Mouse (Mus musculus) forebrain, embryonic 15.5 days (tissue): ENCODE data around the gene Mex3a. TPM values are rescaled to one million over a fixed set of nuclear protein-coding genes. Genes with fewer than 3 reads are reported as not detected.

Experiments
- ATAC-seq: fragments of 200-750 bp; cut with Nextera tagmentation; replicated peaks from 2 replicates; pipeline ENCODE4 v1.8.0; 2017; ENCODE audit warnings: mild to moderate bottlenecking, moderate TSS enrichment, moderate library complexity
- H3K27ac ChIP-seq: fragments of 300-500 bp; sonication (generic); replicated peaks from 2 replicates; pipeline ENCODE4 v1.5.1; 2015; ENCODE audit warnings: mild to moderate bottlenecking, inconsistent platforms
- H3K27me3 ChIP-seq: fragments of 300-500 bp; sonication (generic); 2 replicates; pipeline ENCODE4 v1.6.1; 2015; ENCODE audit warnings: inconsistent platforms
- H3K36me3 ChIP-seq: fragments of 300-500 bp; sonication (generic); 2 replicates; pipeline ENCODE4 v1.6.1; 2015; ENCODE audit warnings: mild to moderate bottlenecking, inconsistent platforms
- H3K4me1 ChIP-seq: fragments of 300-500 bp; sonication (generic); 2 replicates; pipeline ENCODE4 v1.6.1; 2015; ENCODE audit warnings: inconsistent platforms
- H3K4me2 ChIP-seq: fragments of 300-500 bp; sonication (generic); replicated peaks from 2 replicates; pipeline ENCODE4 v1.6.1; 2015; ENCODE audit warnings: mild to moderate bottlenecking, inconsistent platforms
- H3K4me3 ChIP-seq: fragments of 300-500 bp; sonication (generic); 2 replicates; pipeline ENCODE4 v1.5.1; 2015; ENCODE audit warnings: mild to moderate bottlenecking, inconsistent platforms
- H3K9ac ChIP-seq: fragments of 300-500 bp; sonication (generic); replicated peaks from 2 replicates; pipeline ENCODE4 v1.6.1; 2015; ENCODE audit warnings: mild to moderate bottlenecking, inconsistent platforms
- H3K9me3 ChIP-seq: fragments of 300-500 bp; sonication (generic); 2 replicates; pipeline ENCODE4 v1.6.1; 2016; ENCODE audit warnings: inconsistent platforms
- WGBS: fragments of 180-500 bp; shearing (Covaris S2); methylation state at CpG from one replicate; pipeline ENCODE4 v1.1.7; 2015; ENCODE audit warnings: mixed read lengths; 5-methylcytosine and 5-hydroxymethylcytosine counted together
- polyA plus RNA-seq: library from polyadenylated mRNA; unstranded; fragments of >200 nt; fragmentation: Nextera tagmentation; extraction: Ambion mirVana; gene quantifications from 2 replicates; pipeline ENCODE4 v1.2.1, GENCODE M21; 2015

Mex3a gene
- polyA plus RNA-seq, 1 experiment from 2014 or later = 50.6 TPM

DNA sequence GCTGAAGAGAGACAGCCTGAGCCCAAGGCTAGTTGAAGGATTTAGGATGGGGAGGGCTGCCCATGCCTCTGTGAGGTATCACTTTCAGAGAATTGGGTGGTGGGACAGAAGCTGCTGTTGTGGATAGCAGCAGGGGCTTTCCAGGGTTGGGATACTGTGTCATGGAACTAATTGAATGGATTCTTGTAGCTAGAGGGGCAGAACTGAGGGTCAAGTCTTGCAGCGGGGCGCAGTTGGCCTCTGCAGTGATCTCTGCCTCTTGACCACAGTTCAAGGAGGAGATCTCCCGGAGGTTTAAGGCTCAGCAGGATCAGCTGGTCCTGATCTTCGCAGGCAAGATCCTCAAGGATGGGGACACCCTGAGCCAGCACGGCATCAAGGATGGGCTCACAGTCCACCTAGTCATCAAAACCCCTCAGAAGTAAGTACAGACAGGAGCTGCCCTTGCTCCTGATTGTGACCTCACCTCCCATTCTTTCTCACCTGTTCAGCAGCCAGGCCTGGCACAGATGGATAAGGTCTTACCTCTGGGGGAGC is 22.9 kb downstream of the Mex3a start:
- peaks cover 29% of the 10 kb centered on the region for H3K4me1 ChIP-seq
- H3K4me2 ChIP-seq = peak overlapping the region; percentile 90
- WGBS = 87% methylated on average over 5 of the region's 5 CpGs
- ATAC-seq = no peak
- H3K9me3 ChIP-seq = no peaks in the 10 kb centered on the region
- no peak overlapping the region for H3K9ac ChIP-seq
- peaks cover 41% of the 10 kb centered on the region for H3K36me3 ChIP-seq
- H3K27ac ChIP-seq = no peak overlapping the region
- H3K4me3 ChIP-seq = no peak overlapping the region
- no peaks in the 10 kb centered on the region for H3K27me3 ChIP-seq

DNA sequence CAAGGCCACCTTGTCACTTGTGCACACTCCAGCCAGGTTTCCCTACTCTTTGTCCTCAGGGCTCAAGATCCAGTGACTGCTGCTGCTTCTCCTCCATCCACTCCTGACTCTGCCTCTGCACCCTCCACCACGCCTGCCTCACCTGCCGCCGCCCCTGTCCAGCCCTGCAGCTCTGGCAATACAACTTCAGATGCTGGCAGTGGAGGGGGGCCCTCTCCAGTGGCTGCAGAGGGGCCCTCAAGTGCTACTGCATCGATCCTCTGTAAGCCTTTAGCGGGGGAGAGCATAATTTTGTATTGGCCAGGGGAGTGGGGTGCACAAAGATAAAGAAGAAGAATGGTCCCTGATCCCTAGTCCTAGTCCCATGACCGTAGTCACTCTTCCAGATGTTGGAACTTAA is 23.5 kb downstream of the Mex3a start:
- Histone ChIP-seq H3K9me3 (no peaks in the 10 kb centered on the region), H3K4me3 (no peak overlapping the region), H3K27me3 (no peaks in the 10 kb centered on the region), H3K4me2 (no peak overlapping the region), H3K4me1 (peaks cover 29% of the 10 kb centered on the region), H3K27ac (no peak overlapping the region), H3K36me3 (peaks cover 47% of the 10 kb centered on the region), H3K9ac (no peak overlapping the region)
- WGBS = 96% methylated on average over 6 of the region's 6 CpGs
- no peak for ATAC-seq

DNA sequence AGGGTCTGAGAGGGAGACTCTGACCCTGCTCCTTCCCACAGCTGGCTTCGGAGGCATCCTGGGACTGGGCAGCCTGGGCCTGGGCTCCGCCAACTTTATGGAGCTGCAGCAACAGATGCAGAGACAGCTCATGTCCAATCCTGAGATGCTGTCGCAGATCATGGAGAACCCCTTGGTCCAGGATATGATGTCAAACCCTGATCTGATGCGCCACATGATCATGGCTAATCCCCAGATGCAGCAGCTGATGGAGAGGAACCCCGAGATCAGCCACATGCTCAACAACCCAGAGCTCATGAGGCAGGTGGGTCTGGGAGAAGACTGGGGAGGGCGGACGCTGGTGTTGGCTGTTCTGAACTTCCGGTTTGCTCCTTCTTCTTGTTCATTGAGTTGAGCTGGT is 24.4 kb downstream of the Mex3a start:
- Histone ChIP-seq H3K4me1 (peaks cover 26% of the 10 kb centered on the region), H3K4me3 (no peak overlapping the region), H3K27ac (no peak overlapping the region), H3K4me2 (no peak overlapping the region), H3K27me3 (no peaks in the 10 kb centered on the region), H3K9ac (no peak overlapping the region), H3K36me3 (peaks cover 56% of the 10 kb centered on the region), H3K9me3 (no peaks in the 10 kb centered on the region)
- no peak for ATAC-seq
- 96% methylated on average over 8 of the region's 8 CpGs for WGBS

DNA sequence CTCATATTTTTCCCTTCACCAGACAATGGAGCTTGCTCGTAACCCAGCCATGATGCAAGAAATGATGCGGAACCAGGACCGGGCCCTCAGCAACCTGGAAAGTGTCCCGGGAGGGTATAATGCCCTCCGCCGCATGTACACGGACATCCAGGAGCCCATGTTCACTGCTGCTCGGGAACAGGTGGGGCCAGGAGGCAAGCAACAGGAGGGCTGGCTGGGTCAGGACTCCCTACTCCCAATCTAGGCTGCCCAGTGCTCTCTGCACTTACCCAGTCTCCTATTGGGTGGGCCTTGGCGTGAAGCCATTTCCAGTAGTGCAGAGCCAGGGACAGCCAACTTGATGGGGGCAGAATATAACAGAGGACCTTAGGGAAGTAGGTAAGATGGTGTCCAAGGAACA is 27.4 kb downstream of the Mex3a start:
- Histone ChIP-seq H3K9me3 (no peaks in the 10 kb centered on the region), H3K4me1 (peaks cover 18% of the 10 kb centered on the region), H3K4me3 (no peak overlapping the region), H3K27me3 (no peaks in the 10 kb centered on the region), H3K36me3 (peaks cover 84% of the 10 kb centered on the region), H3K4me2 (no peak overlapping the region), H3K9ac (no peak overlapping the region), H3K27ac (no peak overlapping the region)
- ATAC-seq = no peak
- WGBS = 92% methylated on average over 9 of the region's 9 CpGs

DNA sequence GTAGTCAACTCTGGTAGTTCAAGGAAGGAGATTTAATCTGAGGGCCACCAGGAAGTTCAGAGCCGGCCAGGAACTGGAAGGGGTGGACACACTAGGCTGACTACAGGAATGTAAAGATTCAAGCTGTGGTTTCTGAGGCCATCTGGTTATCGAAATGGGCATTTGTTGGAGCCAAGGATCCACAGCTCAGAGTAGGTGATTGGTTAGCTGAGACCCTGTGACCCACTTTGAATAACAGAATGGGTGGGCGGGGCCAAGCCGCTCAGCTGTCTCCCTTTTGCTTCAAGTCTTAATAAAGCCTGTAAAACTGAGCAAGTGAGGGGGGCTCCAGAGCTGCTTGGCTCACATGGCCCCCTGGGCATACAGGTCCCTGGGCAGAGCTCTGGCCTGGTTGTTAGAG is 29.8 kb downstream of the Mex3a start:
- Histone ChIP-seq H3K4me3 (no peak overlapping the region), H3K9ac (no peak overlapping the region), H3K36me3 (peaks cover 93% of the 10 kb centered on the region), H3K9me3 (no peaks in the 10 kb centered on the region), H3K27ac (no peak overlapping the region), H3K4me1 (peaks cover 5% of the 10 kb centered on the region; the same call in 1 of the 2 replicates), H3K27me3 (no peaks in the 10 kb centered on the region), H3K4me2 (no peak overlapping the region)
- ATAC-seq = 0 out of 2 replicates have a peak, but pooled peaks have one; percentile 41
- WGBS = 57% methylated on average over 4 of the region's 4 CpGs

DNA sequence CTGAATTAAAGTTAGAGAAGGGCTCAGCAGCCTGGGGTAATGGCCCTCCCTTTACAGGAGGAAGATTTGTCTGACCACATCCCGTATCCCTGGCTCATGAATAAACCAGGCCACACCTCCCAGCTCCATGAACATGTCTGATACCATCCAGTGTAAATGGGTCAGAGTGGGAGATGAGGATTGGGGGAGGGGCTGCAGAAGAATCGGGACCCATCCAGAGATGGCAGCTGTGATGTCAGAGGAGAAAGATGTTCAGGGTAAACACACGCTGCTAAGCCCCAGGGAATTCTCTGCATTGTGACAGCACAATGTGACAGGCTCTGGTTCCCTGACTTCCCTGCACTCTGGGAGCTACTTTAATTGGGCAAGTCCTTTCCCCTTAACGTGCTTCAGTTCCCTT is 31.2 kb downstream of the Mex3a start:
- Histone ChIP-seq H3K4me3 (no peak overlapping the region), H3K27me3 (no peaks in the 10 kb centered on the region), H3K4me2 (no peak overlapping the region), H3K9me3 (no peaks in the 10 kb centered on the region), H3K36me3 (peaks cover 95% of the 10 kb centered on the region), H3K9ac (no peak overlapping the region), H3K4me1 (peaks cover 5% of the 10 kb centered on the region; the same call in 1 of the 2 replicates), H3K27ac (no peak overlapping the region)
- ATAC-seq = no peak
- 62% methylated on average over 4 of the region's 4 CpGs for WGBS

DNA sequence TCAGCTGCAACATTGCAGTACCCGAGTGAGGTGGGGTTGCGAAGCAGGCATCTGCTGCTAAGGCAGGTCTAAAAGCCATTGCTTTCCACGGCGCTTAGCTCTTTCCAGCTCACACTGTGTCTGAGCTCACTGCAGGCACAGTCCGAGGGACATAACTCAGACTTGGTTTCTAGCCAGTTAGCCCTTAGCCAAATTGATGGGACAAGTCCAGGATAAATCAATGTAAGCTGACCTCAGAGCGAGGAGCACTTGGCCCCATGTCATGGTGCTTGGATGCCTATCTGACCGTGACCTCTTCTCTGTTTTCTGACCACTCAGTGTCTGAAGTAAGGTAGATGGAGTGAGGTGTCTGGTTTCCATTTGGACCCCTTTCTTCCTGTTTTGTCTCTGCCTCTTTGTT is 31.8 kb downstream of the Mex3a start:
- WGBS = 87% methylated on average over 7 of the region's 7 CpGs
- H3K4me2 ChIP-seq = no peak overlapping the region
- no peak for ATAC-seq
- no peak overlapping the region for H3K4me3 ChIP-seq
- no peak overlapping the region for H3K27ac ChIP-seq
- H3K36me3 ChIP-seq = peaks cover 97% of the 10 kb centered on the region
- H3K27me3 ChIP-seq = no peaks in the 10 kb centered on the region
- no peaks in the 10 kb centered on the region for H3K9me3 ChIP-seq
- no peak overlapping the region for H3K9ac ChIP-seq
- H3K4me1 ChIP-seq = peaks cover 5% of the 10 kb centered on the region; the same call in 1 of the 2 replicates

DNA sequence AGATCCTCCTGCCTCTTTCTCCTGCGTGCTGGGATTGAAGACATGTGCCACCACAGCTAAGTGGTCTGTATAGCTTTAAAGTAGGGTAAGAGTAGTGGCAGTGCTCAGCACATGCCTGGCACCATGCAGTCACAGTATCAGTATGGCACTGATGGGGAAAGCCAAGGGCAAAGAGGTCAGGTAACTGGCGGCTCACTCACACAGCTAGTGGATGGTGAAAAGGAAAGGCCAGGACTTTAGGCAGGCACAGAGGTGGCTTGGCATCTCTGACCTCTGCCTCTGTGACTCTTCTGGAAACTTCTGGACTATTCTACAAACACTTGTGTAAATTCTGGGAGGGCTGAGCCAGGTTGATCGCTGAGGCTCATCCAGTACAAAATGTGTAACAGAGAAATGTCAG is 33.9 kb downstream of the Mex3a start:
- no peak overlapping the region for H3K4me2 ChIP-seq
- H3K36me3 ChIP-seq = peaks cover 95% of the 10 kb centered on the region
- H3K4me1 ChIP-seq = peaks cover 5% of the 10 kb centered on the region; the same call in 1 of the 2 replicates
- 94% methylated on average over 3 of the region's 3 CpGs for WGBS
- H3K9ac ChIP-seq = no peak overlapping the region
- no peak overlapping the region for H3K27ac ChIP-seq
- H3K9me3 ChIP-seq = no peaks in the 10 kb centered on the region
- ATAC-seq = no peak
- no peaks in the 10 kb centered on the region for H3K27me3 ChIP-seq
- no peak overlapping the region for H3K4me3 ChIP-seq

DNA sequence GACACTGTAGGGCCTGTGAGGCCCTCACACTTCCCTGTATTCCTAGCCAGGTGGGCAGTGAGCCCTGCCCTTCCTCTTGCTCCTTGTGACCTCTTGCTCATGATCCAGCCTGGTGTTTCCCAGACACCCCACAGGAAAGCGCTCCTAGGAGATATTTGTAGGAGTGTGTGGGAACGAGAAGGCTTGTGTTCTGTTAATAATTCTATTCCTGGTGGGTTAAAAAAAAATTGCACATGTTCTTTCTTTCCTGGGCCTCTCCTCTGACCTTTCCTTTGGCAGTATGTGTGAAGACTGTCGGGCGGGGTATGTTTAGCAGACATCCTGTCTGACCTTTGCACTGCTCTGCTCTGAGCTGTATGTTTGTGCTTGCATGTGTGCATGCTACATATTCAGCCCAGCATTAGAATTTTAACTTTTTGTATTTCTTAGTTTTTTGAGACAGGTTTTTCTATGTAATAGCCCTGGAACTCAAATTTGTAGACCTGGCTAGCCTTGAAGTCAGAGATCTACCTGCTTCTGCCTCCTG is 34.4 kb downstream of the Mex3a start:
- Histone ChIP-seq H3K27me3 (no peaks in the 10 kb centered on the region), H3K4me2 (no peak overlapping the region), H3K4me3 (no peak overlapping the region), H3K4me1 (peaks cover 5% of the 10 kb centered on the region; the same call in 1 of the 2 replicates), H3K27ac (no peak overlapping the region), H3K36me3 (peaks cover 90% of the 10 kb centered on the region), H3K9ac (no peak overlapping the region), H3K9me3 (no peaks in the 10 kb centered on the region)
- 96% methylated on average over 4 of the region's 4 CpGs for WGBS
- ATAC-seq = no peak

DNA sequence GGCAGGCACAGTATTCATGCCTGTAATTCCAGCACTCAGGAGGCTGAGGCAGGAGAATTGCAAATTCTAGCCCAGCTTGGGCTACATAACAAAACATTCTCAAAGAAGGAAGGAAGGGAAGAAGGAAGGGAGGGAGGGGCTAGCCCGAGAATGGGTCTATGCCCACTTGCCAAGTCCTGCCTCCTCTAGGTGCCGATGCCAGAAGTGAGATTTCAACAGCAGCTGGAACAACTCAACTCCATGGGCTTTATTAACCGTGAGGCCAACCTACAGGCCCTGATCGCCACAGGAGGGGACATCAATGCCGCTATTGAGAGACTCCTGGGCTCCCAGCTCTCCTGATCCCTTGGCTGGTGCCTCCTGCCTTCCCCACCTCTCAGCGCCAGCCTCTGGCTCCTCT is 35.7 kb downstream of the Mex3a start:
- H3K4me2 ChIP-seq = no peak overlapping the region
- H3K9me3 ChIP-seq = no peaks in the 10 kb centered on the region
- no peak for ATAC-seq
- H3K27ac ChIP-seq = no peak overlapping the region
- H3K36me3 ChIP-seq = peaks cover 79% of the 10 kb centered on the region
- H3K27me3 ChIP-seq = no peaks in the 10 kb centered on the region
- WGBS = 94% methylated on average over 6 of the region's 6 CpGs
- H3K9ac ChIP-seq = no peak overlapping the region
- no peaks in the 10 kb centered on the region for H3K4me1 ChIP-seq
- H3K4me3 ChIP-seq = no peak overlapping the region

DNA sequence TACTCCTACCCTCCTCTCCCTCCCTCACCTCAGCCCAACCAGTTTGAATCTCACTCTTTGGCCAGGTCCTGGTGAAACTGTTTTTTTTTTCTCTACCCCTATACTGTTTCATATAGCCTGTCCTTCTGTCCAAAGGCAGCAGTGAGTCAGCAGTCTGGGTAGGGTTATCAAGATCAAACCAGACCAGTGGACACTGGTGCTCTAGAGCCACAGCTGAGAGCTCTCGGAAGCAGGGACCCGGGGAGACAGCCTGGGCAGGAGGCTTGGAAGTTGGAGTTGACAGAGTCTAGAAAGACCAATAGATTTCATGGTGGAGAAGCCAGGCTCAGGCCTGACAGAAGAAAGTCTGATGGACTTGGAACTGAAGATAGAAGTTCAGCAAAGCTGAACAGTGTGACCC is 36.4 kb downstream of the Mex3a start:
- WGBS = 94% methylated on average over 2 of the region's 2 CpGs

DNA sequence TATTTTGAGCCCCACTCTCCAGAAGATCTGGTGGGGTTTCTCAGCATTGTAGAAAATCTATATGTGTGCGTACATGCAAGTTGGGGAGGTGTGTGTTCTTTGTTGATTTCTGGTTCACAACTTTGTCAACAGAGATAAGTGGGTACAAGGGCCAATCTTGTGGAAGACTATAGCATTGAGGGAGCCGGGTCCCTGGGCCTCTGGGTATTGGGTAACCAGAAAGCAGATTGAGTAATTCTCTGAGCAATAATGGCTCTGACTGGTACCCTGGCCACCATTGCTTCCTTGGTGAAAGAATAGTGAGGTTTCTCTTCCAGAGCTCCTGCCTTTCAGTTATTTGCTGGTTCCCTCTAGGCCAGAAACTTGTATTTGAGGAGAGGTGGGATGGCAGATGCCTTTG is 36.9 kb downstream of the Mex3a start:
- ATAC-seq = no peak
- WGBS = 93% methylated on average over 2 of the region's 2 CpGs
- H3K4me3 ChIP-seq = no peak overlapping the region

More for the DNA sequence above, 36.4 kb downstream of the Mex3a start:
- Histone ChIP-seq H3K9me3 (no peaks in the 10 kb centered on the region), H3K4me3 (no peak overlapping the region), H3K4me1 (no peaks in the 10 kb centered on the region), H3K4me2 (no peak overlapping the region), H3K27ac (no peak overlapping the region), H3K36me3 (peaks cover 72% of the 10 kb centered on the region), H3K9ac (no peak overlapping the region), H3K27me3 (no peaks in the 10 kb centered on the region)
- no peak for ATAC-seq

DNA sequence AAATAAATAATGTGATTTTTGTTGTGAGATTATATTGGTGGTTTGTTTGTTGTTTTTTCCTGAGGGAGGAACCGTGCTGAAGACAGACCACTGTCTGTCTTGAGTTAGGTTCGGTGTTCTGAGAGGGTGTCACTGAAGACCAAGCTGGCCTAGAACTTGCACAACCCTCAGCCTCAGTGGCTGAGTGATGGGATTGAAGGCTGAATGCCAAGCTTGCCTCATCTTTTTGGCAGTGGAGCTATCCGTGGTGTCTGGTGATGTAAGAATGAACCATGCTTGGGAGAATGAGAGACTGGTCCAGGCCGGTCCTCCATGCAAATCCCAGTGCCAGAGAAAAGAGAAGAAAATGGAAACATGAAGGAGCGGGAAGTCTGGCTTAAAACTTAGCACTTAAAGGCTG is 37.5 kb downstream of the Mex3a start:
- Histone ChIP-seq H3K27ac (no peak overlapping the region), H3K27me3 (no peaks in the 10 kb centered on the region), H3K4me2 (no peak overlapping the region), H3K4me3 (no peak overlapping the region), H3K9ac (no peak overlapping the region), H3K4me1 (no peaks in the 10 kb centered on the region), H3K9me3 (no peaks in the 10 kb centered on the region), H3K36me3 (peaks cover 61% of the 10 kb centered on the region)
- ATAC-seq = no peak
- 93% methylated on average over 5 of the region's 5 CpGs for WGBS

More for the DNA sequence above, 36.9 kb downstream of the Mex3a start:
- Histone ChIP-seq H3K27ac (no peak overlapping the region), H3K9ac (no peak overlapping the region), H3K9me3 (no peaks in the 10 kb centered on the region), H3K27me3 (no peaks in the 10 kb centered on the region), H3K36me3 (peaks cover 67% of the 10 kb centered on the region), H3K4me1 (no peaks in the 10 kb centered on the region), H3K4me2 (no peak overlapping the region)
